Mouse (Mus musculus): ENCODE data around the gene Pxylp1. TPM values are rescaled to one million over a fixed set of nuclear protein-coding genes. Genes with fewer than 3 reads are reported as not detected.

Pxylp1 gene
- total and polyA plus RNA-seq, 3 experiments, result 7.8 to 10.1 (median 8.3) TPM

- Histone ChIP-seq H3K27ac (ENCODE audit: insufficient read depth, low read depth) (no peak overlapping the region), H3K9me3 (replicated peaks; ENCODE audit: low read length) (no peaks in the 10 kb centered on the region), H3K36me3 (replicated peaks in 1 of 2; ENCODE audit: control insufficient read depth in 1 of 2, insufficient read depth in 1 of 2, low read length in 1 of 2) (peaks cover 0 to 51% of the 10 kb centered on the region in 2 experiments), H3K9ac (ENCODE audit: insufficient read depth, low read depth) (no peak overlapping the region), H3K4me1 (ENCODE audit: control insufficient read depth in 1 of 2, insufficient read depth in 2 of 2) (peaks cover 0 to 26% of the 10 kb centered on the region in 2 experiments; a peak in 2 of 4 replicates), H3K4me3 (replicated peaks in 1 of 3; ENCODE audit: low read depth in 2 of 3, low read length in 2 of 3, poor library complexity in 1 of 3) (no peak overlapping the region), H3K27me3 (replicated peaks) (no peaks in the 10 kb centered on the region), H3K79me2 (replicated peaks; ENCODE audit: control insufficient read depth, extremely low read depth, insufficient read depth, poor library complexity, severe bottlenecking) (no peaks in the 10 kb centered on the region), H3K4me2 (ENCODE audit: insufficient read depth, low read depth, poor library complexity, severe bottlenecking) (no peak overlapping the region)
- in situ Hi-C loops (cut with MboI; ENCODE audit: low pct_ligation_motif_present, low pct_unique_long_range_greater_than_20kb, low sequenced_read_pairs), result no loop called here
- TF ChIP-seq PAX5 (IDR thresholded peaks at IDR 0.05; ENCODE audit: low read length) (no peak), JUND (conservative IDR thresholded peaks at IDR 0.05; ENCODE audit: low read depth, low read length) (no peak), SMC3 (IDR thresholded peaks at IDR 0.05; ENCODE audit: low read depth, low read length) (no peak)
- dilution Hi-C loops (cut with MboI; ENCODE audit: extremely low pct_ligation_motif_present, extremely low pct_unique_long_range_greater_than_20kb, low sequenced_read_pairs), result no loop called here
- DNase-seq (ENCODE audit: extremely low read depth), result no peak
Observed at GRCm38 (mm10) chr9:96828071-96828470, 64.4 kb downstream of the Pxylp1 start.

DNA sequence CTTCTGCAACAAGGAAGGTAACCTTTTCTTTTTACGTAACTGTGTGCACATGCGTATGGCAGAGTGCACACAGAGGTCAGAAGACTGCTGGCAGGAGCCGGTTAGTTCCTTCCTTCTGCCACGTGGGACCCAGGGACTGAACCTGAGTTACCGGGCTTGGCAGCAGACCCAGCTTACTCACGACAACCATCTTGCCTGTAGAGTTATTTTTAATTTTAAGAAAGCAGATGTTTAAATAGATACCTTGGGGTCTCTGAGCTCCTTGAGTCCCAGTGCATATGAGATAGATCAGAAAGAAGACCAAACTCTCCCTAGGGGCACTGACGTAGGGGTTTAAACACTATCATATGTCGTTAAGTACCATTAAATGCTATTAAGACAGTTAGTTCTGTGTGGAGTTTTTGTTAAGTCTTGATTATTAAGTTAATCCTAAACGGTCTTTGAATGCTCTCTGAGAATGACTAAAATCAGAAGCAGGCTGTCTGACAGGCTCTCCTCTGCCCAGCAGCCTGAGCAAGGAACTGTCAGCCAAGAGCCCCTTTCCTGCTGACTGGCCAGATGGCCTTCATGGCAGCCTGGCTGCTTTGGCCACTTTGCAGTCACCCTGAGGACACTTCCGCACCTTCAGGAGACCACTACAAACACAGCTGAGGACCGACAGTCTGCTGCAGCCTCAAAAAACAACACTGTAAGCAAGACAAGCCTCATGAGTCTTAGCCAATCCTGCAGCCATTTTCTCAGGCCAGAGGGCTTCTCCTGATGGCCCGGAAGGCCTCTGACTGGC, 65.3 kb downstream of the Pxylp1 start:
- no peak overlapping the region for H3K9ac ChIP-seq (ENCODE audit: insufficient read depth, low read depth)
- no peak for TF ChIP-seq JUN (IDR thresholded peaks at IDR 0.05; ENCODE audit: insufficient read depth, low read depth, low read length)
- no peak for TF ChIP-seq MAFK (IDR thresholded peaks at IDR 0.05; ENCODE audit: insufficient replicate concordance, low read length)
- no peak for TF ChIP-seq ZNF384 (IDR thresholded peaks at IDR 0.05; ENCODE audit: low read depth, low read length)
- no peak for TF ChIP-seq TCF12 (IDR thresholded peaks at IDR 0.05; ENCODE audit: low read depth, low read length)
- TF ChIP-seq CTCF (conservative IDR thresholded peaks at IDR 0.05 in 1 of 2, IDR thresholded peaks at IDR 0.05 in 1 of 2; ENCODE audit: low read depth in 2 of 2, low read length in 2 of 2), result no peak
- no peak for TF ChIP-seq USF1 (IDR thresholded peaks at IDR 0.05; ENCODE audit: low read depth, low read length)
- TF ChIP-seq HCFC1 (IDR thresholded peaks at IDR 0.05; ENCODE audit: low read depth, low read length), result no peak
- no peak for TF ChIP-seq ELF1 (IDR thresholded peaks at IDR 0.05; ENCODE audit: low read depth, low read length)
- in situ Hi-C loops (cut with MboI; ENCODE audit: low pct_ligation_motif_present, low pct_unique_long_range_greater_than_20kb, low sequenced_read_pairs) (no loop called here), dilution Hi-C loops (cut with MboI; ENCODE audit: extremely low pct_ligation_motif_present, extremely low pct_unique_long_range_greater_than_20kb, low sequenced_read_pairs) (no loop called here)
- no peaks in the 10 kb centered on the region for H3K27me3 ChIP-seq (replicated peaks)
- H3K4me3 ChIP-seq (replicated peaks in 1 of 3; ENCODE audit: low read depth in 2 of 3, low read length in 2 of 3, poor library complexity in 1 of 3), result no peak overlapping the region
- DNase-seq (ENCODE audit: extremely low read depth), result no peak
- no peak overlapping the region for H3K4me2 ChIP-seq (ENCODE audit: insufficient read depth, low read depth, poor library complexity, severe bottlenecking)
- H3K79me2 ChIP-seq (replicated peaks; ENCODE audit: control insufficient read depth, extremely low read depth, insufficient read depth, poor library complexity, severe bottlenecking), result no peaks in the 10 kb centered on the region
- H3K36me3 ChIP-seq (replicated peaks in 1 of 2; ENCODE audit: control insufficient read depth in 1 of 2, insufficient read depth in 1 of 2, low read length in 1 of 2), result peaks cover 0 to 48% of the 10 kb centered on the region in 2 experiments
- H3K9me3 ChIP-seq (replicated peaks; ENCODE audit: low read length), result no peaks in the 10 kb centered on the region
- H3K27ac ChIP-seq (ENCODE audit: insufficient read depth, low read depth), result no peak overlapping the region
- H3K4me1 ChIP-seq (ENCODE audit: control insufficient read depth in 1 of 2, insufficient read depth in 2 of 2), result peaks cover 0 to 17% of the 10 kb centered on the region in 2 experiments; a peak in 2 of 4 replicates

DNA sequence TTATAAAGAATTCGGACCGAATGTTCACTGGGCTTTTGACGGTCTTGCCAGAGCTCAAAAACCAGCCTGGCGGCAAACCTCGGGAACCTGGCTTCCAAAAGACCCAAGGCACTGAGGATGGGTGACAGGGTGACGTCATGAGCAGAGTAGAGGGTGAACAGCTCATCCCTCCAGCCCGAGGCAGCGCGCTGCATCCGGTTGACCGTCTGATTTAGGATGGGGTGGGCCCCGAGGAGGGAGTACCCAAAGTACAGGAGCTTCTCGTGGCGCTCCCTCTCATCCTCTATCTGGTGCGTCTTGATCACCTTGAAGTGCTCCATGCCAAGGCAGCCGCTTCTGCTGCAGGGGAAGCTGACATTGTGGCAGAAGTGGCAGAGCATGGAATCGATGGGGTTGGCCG, 67.6 kb downstream of the Pxylp1 start:
- Histone ChIP-seq H3K4me3 (replicated peaks in 1 of 3; ENCODE audit: low read depth in 2 of 3, low read length in 2 of 3, poor library complexity in 1 of 3) (no peak overlapping the region), H3K27me3 (replicated peaks) (no peaks in the 10 kb centered on the region), H3K9me3 (replicated peaks; ENCODE audit: low read length) (no peaks in the 10 kb centered on the region), H3K4me1 (ENCODE audit: control insufficient read depth in 1 of 2, insufficient read depth in 2 of 2) (0 out of 4 replicates have a peak, but pooled peaks cover 0 to 3% of the 10 kb centered on the region in 2 experiments), H3K27ac (ENCODE audit: insufficient read depth, low read depth) (no peak overlapping the region), H3K79me2 (replicated peaks; ENCODE audit: control insufficient read depth, extremely low read depth, insufficient read depth, poor library complexity, severe bottlenecking) (no peaks in the 10 kb centered on the region), H3K9ac (ENCODE audit: insufficient read depth, low read depth) (no peak overlapping the region), H3K4me2 (ENCODE audit: insufficient read depth, low read depth, poor library complexity, severe bottlenecking) (no peak overlapping the region), H3K36me3 (replicated peaks in 1 of 2; ENCODE audit: control insufficient read depth in 1 of 2, insufficient read depth in 1 of 2, low read length in 1 of 2) (peaks cover 0 to 49% of the 10 kb centered on the region in 2 experiments)
- in situ Hi-C loops (cut with MboI; ENCODE audit: low pct_ligation_motif_present, low pct_unique_long_range_greater_than_20kb, low sequenced_read_pairs), result loop anchor here (25.0 kb wide), 1 partner anchor 513 kb away; no protein-coding TSS in a partner anchor
- TF ChIP-seq RCOR1 (conservative IDR thresholded peaks at IDR 0.05; ENCODE audit: low read depth, low read length) (no peak), HCFC1 (IDR thresholded peaks at IDR 0.05; ENCODE audit: low read depth, low read length) (no peak), MEF2A (IDR thresholded peaks at IDR 0.05; ENCODE audit: borderline replicate concordance, low read depth, low read length) (no peak), ZKSCAN1 (IDR thresholded peaks at IDR 0.05; ENCODE audit: borderline replicate concordance, low read depth, low read length) (no peak), SMC3 (IDR thresholded peaks at IDR 0.05; ENCODE audit: low read depth, low read length) (no peak), USF2 (conservative IDR thresholded peaks at IDR 0.05; ENCODE audit: low read depth, low read length) (no peak), ELF1 (IDR thresholded peaks at IDR 0.05; ENCODE audit: low read depth, low read length) (no peak), ZNF384 (IDR thresholded peaks at IDR 0.05; ENCODE audit: low read depth, low read length) (no peak), CHD2 (IDR thresholded peaks at IDR 0.05; ENCODE audit: low read length) (no peak), ETS1 (conservative IDR thresholded peaks at IDR 0.05; ENCODE audit: low read depth, low read length) (no peak), IRF4 (IDR thresholded peaks at IDR 0.05; ENCODE audit: low read depth, low read length) (no peak), MAX (IDR thresholded peaks at IDR 0.05; ENCODE audit: low read length) (no peak), PAX5 (IDR thresholded peaks at IDR 0.05; ENCODE audit: low read length) (no peak), EP300 (IDR thresholded peaks at IDR 0.05; ENCODE audit: low read length) (no peak), MAFK (IDR thresholded peaks at IDR 0.05; ENCODE audit: insufficient replicate concordance, low read length) (no peak)
- dilution Hi-C loops (cut with MboI; ENCODE audit: extremely low pct_ligation_motif_present, extremely low pct_unique_long_range_greater_than_20kb, low sequenced_read_pairs), result no loop called here
- DNase-seq (ENCODE audit: extremely low read depth), result no peak
